Mouse (Mus musculus) adrenal gland, adult (tissue): ENCODE measurements at regions not wholly inside any gene's neighbourhood (a gene's known extent, or its start where the extent isn't known, plus 50 kb on each side); places are given as distances from the start of the nearest gene placed in this dataset.

Experiments used
- DNase-seq, 2 experiments: peaks; one replicate each; pipeline ENCODE4 v3.0.0; 2022 to 2023; ENCODE audit warnings: low spot score in 1 of 2; ENCODE audit not compliant: inconsistent age in 2 of 2

GRCm38 (mm10) chr6:51379074-51379473 is 53.4 kb upstream of the Nfe2l3 start:
- DNase-seq, result no peak

GRCm38 (mm10) chr6:51379560-51380274 is 52.8 kb upstream of the Nfe2l3 start:
- DNase-seq, result peak; percentile 15 to 73

GRCm38 (mm10) chr6:51380275-51380575 is 52.2 kb upstream of the Nfe2l3 start:
- no peak for DNase-seq

- no peak for DNase-seq
Observed at GRCm38 (mm10) chr6:51381465-51381864, 51.0 kb upstream of the Nfe2l3 start.
